Mouse (Mus musculus) ES-Bruce4 (cell line): ENCODE measurements around the gene Hinfp.

Experiments used
- CTCF ChIP-seq: IDR thresholded peaks from one replicate; pipeline ENCODE4 v1.8.1; 2011; ENCODE audit warnings: low read depth, low read length
- EP300 ChIP-seq: IDR thresholded peaks from 2 replicates; pipeline ENCODE4 v1.6.1; 2011; ENCODE audit warnings: low read depth, low read length; ENCODE audit not compliant: insufficient read depth

GRCm38 (mm10) chr9:44251314-44251713, 54.2 kb downstream of the Hinfp start, which contains the start of gene Pdzd3:
- TF ChIP-seq CTCF (no peak), EP300 (no peak)
